Mouse (Mus musculus) v-Abl transformed pro-B cells (cell line): ENCODE measurements at regions not wholly inside any gene's neighbourhood (a gene's known extent, or its start where the extent isn't known, plus 50 kb on each side); places are given as distances from the start of the nearest gene placed in this dataset.

Source experiments
- in situ Hi-C, 2 experiments: fragments of 400-800 bp; cut with MboI; formaldehyde crosslinking; loops; one replicate each; pipeline ENCODE4 v1.15.1; 2025; ENCODE audit not compliant: unreplicated experiment in 2 of 2

- in situ Hi-C loops, result no loop called here
Observed at GRCm38 (mm10) chr9:68072624-68073023, 232.4 kb downstream of the Vps13c start.

- in situ Hi-C loops, result no loop called here
Observed at GRCm38 (mm10) chr9:68077329-68077728, 237.1 kb downstream of the Vps13c start.

GRCm38 (mm10) chr9:68083341-68083740, 243.1 kb downstream of the Vps13c start:
- in situ Hi-C loops, result no loop called here

GRCm38 (mm10) chr9:68084966-68085365, 244.8 kb downstream of the Vps13c start:
- in situ Hi-C loops, result no loop called here

GRCm38 (mm10) chr9:68094561-68094960, 254.4 kb downstream of the Vps13c start:
- in situ Hi-C loops, result no loop called here

GRCm38 (mm10) chr9:68109841-68110240, 269.6 kb downstream of the Vps13c start:
- in situ Hi-C loops, result no loop called here

GRCm38 (mm10) chr9:68115151-68115690, 275.0 kb downstream of the Vps13c start:
- in situ Hi-C loops, result no loop called here

- in situ Hi-C loops, result no loop called here
Observed at GRCm38 (mm10) chr9:68116221-68116741, 276.1 kb downstream of the Vps13c start.

GRCm38 (mm10) chr9:68118266-68118665, 278.1 kb downstream of the Vps13c start:
- in situ Hi-C loops, result no loop called here

GRCm38 (mm10) chr9:68122266-68122665, 282.1 kb downstream of the Vps13c start:
- in situ Hi-C loops, result loop anchor here in 1 of 2 experiments (5.0 kb wide), 1 partner anchor 50 kb away; no protein-coding TSS in a partner anchor

GRCm38 (mm10) chr9:68131263-68131662, 291.1 kb downstream of the Vps13c start:
- in situ Hi-C loops, result no loop called here

GRCm38 (mm10) chr9:68135446-68136050, 295.4 kb downstream of the Vps13c start:
- in situ Hi-C loops, result no loop called here

GRCm38 (mm10) chr9:68162813-68163570, 322.8 kb downstream of the Vps13c start:
- in situ Hi-C loops, result no loop called here

- in situ Hi-C loops, result no loop called here
Observed at GRCm38 (mm10) chr9:68166556-68166955, 326.4 kb downstream of the Vps13c start.

GRCm38 (mm10) chr9:68188921-68189320, 348.7 kb downstream of the Vps13c start:
- in situ Hi-C loops, result no loop called here

- in situ Hi-C loops, result no loop called here
Observed at GRCm38 (mm10) chr9:68199831-68200230, 359.6 kb downstream of the Vps13c start.

GRCm38 (mm10) chr9:68201031-68201430, 360.8 kb downstream of the Vps13c start:
- in situ Hi-C loops, result no loop called here

- in situ Hi-C loops, result no loop called here
Observed at GRCm38 (mm10) chr9:68225694-68226093, 385.5 kb downstream of the Vps13c start.

- in situ Hi-C loops, result no loop called here
Observed at GRCm38 (mm10) chr9:68231131-68231530, 390.9 kb downstream of the Vps13c start.

GRCm38 (mm10) chr9:68234979-68235649, 394.9 kb downstream of the Vps13c start:
- in situ Hi-C loops, result no loop called here

GRCm38 (mm10) chr9:68239121-68239520, 398.9 kb downstream of the Vps13c start:
- in situ Hi-C loops, result no loop called here
